Mouse (Mus musculus): ENCODE results near the gene Henmt1.

DNA sequence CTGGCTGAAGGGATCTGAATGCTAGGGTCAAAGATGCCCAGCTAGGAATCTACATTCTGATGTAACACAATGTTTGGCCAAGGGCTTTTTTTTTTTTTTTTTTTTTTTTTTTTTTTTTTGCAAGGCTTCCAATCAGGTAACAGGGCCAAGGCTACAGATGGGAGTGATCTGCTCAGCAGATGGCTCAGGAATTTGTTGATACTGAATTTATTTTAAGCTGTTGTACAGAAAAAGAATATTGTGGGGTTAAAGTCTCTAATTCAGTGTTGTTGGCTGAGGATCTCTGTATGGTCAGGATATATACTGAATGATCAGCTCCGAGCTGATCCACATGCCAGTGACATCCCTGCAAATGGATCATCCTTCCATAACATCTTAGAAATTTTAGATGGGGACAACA lies 23.7 kb upstream of the Henmt1 start:
- TF ChIP-seq EP300 (optimal IDR thresholded peaks at IDR 0.05), result no peak
- no peak for TF ChIP-seq CTCF (IDR thresholded peaks at IDR 0.05; ENCODE audit: low read depth)
